Mouse (Mus musculus) cerebellum, adult 9-11 months (tissue): ENCODE data around the gene Lbx2.

Source experiments
- DNase-seq: peaks from one replicate; pipeline ENCODE4 v3.0.0; 2022

Lbx2 gene

GRCm38 (mm10) chr6:83071220-83071619 lies 14.9 kb upstream of the Lbx2 start:
- DNase-seq, result peak; percentile 56

- no peak for DNase-seq
Measured at GRCm38 (mm10) chr6:83074979-83075378, 11.2 kb upstream of the Lbx2 start.

GRCm38 (mm10) chr6:83077630-83078323 lies 8.4 kb upstream of the Lbx2 start, which contains the start of gene Pcgf1:
TSS of gene Pcgf1 (plus strand) at chr6:83077869.
- no peak for DNase-seq

- DNase-seq, result peak; percentile 98
Measured at GRCm38 (mm10) chr6:83078324-83078858, 7.8 kb upstream of the Lbx2 start.

- DNase-seq, result no peak
Measured at GRCm38 (mm10) chr6:83080210-83080609, 6.0 kb upstream of the Lbx2 start.

GRCm38 (mm10) chr6:83083497-83083896 lies 2.7 kb upstream of the Lbx2 start:
- no peak for DNase-seq

- no peak for DNase-seq
Measured at GRCm38 (mm10) chr6:83084477-83084876, 1.7 kb upstream of the Lbx2 start.

GRCm38 (mm10) chr6:83087205-83087925 lies 1.2 kb downstream of the Lbx2 start:
- no peak for DNase-seq

GRCm38 (mm10) chr6:83087926-83088260 lies 1.7 kb downstream of the Lbx2 start:
- DNase-seq, result no peak

- DNase-seq, result no peak
Measured at GRCm38 (mm10) chr6:83092416-83093127, 6.4 kb downstream of the Lbx2 start.

- DNase-seq, result no peak
Measured at GRCm38 (mm10) chr6:83095968-83096367, 9.8 kb downstream of the Lbx2 start.

GRCm38 (mm10) chr6:83098411-83098810 lies 12.2 kb downstream of the Lbx2 start:
- DNase-seq, result no peak

GRCm38 (mm10) chr6:83101316-83101687 lies 15.1 kb downstream of the Lbx2 start, which contains the start of the genes Ccdc142 and Gm42688:
TSS of gene Ccdc142 (plus strand) at chr6:83101601.
TSS of gene Gm42688 (plus strand) at chr6:83101617.
- DNase-seq, result peak; percentile 94

GRCm38 (mm10) chr6:83101688-83102556 lies 15.8 kb downstream of the Lbx2 start:
- DNase-seq, result peak; percentile 69

GRCm38 (mm10) chr6:83103130-83103650 lies 17.0 kb downstream of the Lbx2 start:
- peak; percentile 50 for DNase-seq

GRCm38 (mm10) chr6:83104158-83104557 lies 18.0 kb downstream of the Lbx2 start:
- DNase-seq, result no peak

GRCm38 (mm10) chr6:83107566-83108400 lies 21.6 kb downstream of the Lbx2 start:
- peak; percentile 79 for DNase-seq

- DNase-seq, result peak; percentile 85
Measured at GRCm38 (mm10) chr6:83108762-83109668, 22.8 kb downstream of the Lbx2 start, which contains the start of gene Mrpl53. TSS of gene Mrpl53 (plus strand) at chr6:83109040.

- peak; percentile 14 for DNase-seq
Measured at GRCm38 (mm10) chr6:83111510-83112136, 25.5 kb downstream of the Lbx2 start.
